Mouse (Mus musculus): ENCODE data around the gene Oxct2b.
"Not testable (repeated sequence)": the region's sequence is repeated elsewhere in the genome, so short reads cannot be mapped to it uniquely, and the experiment has no call there.

The Oxct2b gene

DNA sequence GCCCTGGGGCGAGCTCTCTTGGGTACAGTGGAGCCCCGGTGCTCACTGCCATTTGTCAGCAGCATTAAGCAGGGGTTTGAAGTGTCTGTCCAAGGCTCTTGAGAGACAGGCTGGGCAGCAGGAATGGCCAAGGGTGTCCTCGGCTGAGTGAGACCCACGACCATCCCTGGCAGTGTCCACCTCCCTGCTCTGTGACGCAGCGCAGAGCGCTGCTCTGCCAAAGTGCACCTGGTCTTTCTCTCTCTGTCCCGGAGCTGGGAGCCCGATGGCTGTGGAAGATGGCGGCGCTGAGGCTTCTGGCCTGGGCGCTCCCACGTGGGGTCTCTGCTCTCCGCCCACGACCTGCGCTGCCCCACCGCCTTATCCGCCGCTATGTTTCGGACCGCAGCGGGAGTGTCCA, at the start of gene Oxct2b:
TSS of gene Oxct2b (plus strand) at position 256 of the 400 bp plus-strand sequence.
- no peak for DNase-seq (ENCODE audit: low spot score)

DNA sequence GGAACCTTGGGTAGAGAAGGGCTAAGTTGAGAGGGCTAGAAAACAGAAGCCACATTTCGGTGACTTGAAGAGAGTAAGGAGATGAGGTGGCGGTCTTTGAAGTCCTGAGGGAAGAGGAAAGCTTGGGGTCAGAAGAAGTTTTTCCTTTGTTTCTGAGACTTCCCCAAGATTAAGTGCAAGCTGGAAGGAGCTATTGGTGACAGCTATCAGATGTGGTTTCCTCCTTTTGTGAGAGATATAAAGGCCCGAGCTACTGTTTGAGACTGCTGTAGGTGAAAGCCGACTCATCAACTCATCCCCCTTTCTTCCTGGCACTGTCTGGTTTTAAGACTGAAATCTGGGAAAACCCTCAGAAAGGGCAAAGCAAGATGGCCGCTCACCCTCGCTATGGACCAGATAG, 47.4 kb upstream of the Oxct2b start:
- DNase-seq (ENCODE audit: low spot score), result no peak

DNA sequence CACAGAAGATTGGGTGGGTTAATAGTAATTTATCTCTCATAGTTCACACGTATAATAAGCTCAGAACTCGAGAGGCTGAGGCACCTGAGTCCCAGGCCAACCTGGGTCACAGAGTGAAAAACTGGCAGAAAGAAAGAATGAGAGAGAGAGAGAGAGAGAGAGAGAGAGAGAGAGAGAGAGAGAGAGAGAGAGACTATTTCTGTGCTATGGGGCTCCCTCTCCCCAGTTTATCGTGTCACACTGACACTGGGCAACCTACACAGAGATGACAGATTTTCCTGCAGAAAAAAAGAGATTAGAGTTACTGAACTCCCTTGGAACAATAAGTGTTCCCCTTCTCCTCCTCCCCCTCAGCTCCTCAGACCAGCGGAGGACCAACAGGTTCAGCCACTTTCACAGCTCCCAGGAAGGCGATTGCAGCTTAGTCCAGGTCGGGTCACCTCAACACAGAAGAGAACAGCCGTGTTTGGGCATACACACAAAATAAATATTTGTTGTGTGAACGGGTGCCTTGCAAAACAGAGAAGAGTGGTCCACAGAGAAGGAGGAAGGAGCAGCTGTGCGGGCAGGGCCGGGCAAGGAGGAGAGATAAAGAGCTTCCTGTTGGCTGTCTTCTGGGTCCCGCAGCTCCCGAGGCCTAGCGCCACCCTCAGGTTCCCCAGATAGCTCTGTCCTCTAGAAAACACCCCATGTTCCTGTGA, 44.6 kb upstream of the Oxct2b start:
- peak; percentile 38 for DNase-seq (ENCODE audit: low spot score)

DNA sequence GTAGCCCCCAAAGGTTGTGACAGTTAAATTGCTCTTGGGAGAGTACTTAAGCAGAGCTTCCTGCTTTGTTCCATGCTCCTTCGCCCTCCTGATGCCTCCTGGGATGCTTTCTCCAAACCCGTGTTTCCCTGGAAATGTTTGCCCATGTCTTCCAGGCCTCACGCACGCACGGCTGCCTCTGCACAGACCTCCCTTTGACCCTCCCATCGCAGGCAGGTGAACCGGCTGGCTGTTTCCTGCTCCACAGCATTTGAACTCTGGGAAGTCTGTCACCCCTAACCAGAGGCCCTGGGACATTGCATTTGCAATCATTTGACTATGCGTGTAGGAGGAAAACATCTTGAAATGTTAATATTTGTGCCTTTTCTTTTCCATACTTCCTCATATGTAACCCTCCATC, 39.1 kb upstream of the Oxct2b start:
- DNase-seq (ENCODE audit: low spot score), result no peak

DNA sequence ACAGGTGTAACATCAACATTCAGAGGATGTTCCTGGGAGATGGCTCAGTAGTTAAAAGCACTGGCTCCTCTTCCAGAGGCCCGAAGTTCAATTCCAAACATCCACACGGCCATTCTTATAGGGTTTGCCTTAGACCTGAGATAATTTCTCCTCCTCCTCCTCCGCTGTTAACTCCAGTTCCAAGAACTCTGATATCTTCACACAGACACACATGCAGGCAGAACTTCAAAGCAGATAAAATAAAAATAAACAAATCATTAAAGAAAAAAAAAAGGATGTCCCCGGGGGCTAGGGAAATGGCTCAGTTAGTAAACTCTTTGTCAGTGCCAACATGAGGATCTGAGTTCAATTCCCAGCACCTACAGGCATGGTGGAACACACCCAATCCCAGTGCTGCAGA, 37.8 kb upstream of the Oxct2b start:
- no peak for DNase-seq (ENCODE audit: low spot score)

DNA sequence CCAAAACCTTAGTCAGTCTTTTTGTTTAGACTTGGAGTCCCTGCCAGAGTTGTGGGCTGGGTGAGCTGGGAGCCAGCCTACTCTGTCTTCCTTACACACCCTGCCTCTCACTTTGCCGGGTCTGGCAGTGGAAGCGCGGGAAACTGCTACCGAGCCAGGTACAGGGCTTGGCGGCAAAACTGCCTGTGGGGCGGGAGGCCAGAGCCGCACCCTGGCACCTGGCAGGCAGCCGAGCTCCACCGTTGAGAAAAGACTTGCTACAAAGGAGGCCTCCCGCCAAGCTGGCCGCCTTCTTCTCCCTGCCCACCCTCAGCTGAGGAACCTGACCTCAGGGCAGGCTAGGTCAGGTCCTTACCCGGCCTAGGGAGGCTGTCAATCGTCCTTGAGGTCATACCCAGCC, 35.3 kb upstream of the Oxct2b start:
- peak; percentile 45 for DNase-seq (ENCODE audit: low spot score)

DNA sequence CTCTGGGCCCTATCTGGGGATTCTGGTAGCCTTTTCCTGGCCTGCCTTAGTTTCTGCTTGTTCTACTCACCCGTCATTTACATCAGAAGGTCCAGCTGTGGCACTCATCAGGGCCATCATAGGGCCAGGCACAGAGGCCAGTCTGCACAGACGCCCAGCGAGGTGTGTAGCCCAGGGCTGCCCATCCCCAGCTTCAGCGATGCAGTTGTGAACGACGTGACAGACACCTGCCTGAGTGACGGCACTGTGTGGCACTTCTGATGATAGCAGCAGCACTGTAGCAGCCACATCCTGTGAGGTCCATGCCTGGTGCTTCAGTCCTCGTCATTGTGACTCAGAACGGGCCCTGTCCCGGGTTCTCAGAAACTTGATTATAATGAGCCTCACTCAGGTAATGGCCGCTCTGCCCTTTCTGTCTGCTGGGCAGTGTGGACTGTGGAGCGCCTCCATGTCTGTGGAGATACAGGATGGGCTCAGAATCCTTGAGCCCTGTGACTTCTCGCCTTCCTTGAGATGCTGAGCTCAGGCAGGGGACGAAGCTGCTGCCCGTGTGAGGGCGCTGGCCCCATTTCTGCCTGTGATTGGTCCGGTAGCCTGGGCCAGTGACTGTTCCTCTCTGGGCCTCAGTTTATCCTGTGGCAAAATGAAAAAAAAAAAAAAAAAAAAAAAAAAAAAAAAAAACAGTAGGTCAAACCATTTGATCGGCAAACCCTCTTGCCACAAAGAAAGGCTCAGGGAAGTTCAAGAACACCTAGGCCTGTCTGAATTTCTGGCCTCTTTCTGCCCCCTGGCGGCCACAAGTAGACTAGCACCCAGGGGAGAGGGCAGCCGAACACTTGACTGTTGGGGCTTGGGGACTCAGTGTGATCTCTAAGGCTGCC, 33.5 kb upstream of the Oxct2b start:
- DNase-seq (ENCODE audit: low spot score), result no peak

DNA sequence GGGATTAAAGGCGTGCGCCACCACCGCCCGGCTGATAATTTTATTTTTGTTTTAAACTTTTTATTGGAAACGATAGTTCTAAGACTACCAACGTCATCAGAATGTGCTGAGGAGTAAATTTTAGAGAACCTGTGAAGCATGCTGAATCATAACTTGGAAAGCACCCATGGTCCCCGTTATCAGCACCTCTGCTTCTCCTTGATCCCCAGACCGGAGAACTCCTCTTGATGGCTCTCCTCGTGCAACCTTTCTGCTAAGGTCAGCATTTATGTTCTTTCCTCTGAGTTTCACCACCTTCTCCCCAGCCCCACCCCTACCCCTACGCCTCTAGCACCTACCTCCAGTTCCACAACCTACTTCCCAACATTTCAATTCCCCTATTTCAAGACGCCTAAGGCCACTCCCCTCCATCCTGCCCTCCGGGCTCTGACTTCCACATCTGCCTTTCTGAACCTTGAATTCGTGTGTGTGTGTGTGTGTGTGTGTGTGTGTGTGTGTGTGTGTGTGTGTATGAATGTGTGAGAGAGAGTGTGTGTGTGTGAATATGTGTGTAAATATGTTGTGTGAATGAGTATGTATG, 32.7 kb upstream of the Oxct2b start:
- DNase-seq (ENCODE audit: low spot score), result no peak

DNA sequence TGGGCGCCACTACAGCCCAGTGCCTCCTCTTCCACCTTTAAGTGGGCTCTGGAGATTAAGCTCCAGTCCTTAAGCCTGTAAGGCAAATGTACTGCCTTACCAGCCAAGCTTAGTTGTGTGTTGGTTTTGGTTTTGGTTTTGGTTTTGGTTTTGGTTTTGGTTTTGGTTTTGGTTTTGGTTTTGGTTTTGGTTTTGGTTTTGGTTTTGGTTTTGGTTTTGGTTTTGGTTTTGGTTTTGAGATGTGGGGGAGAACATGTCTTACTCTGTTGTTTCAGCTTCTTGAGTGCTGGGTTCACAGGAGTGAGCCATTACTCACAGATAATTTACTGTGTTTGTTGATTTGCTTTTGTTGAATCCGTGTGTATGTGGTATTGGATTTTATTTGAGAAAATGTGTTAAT, 30.8 kb upstream of the Oxct2b start:
- no peak for DNase-seq (ENCODE audit: low spot score)

DNA sequence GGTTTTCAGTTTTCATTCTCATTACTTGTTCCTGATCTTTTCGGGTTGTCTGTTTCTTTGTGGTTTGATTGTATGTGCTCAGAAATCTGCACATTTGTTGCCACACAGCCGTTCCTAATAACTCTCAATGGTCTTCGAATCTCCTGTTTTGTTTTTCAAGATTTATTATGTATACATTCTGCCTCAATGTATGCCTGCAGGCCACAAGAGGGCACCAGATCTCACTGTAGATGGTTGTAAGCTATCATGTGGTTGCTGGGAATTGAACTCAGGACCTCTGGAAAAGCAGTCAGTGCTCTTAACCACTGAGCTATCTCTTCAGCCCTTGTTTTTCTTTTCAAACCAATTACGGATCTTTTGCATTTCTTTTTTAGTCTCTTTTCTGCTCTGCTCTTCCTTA, 29.7 kb upstream of the Oxct2b start:
- DNase-seq (ENCODE audit: low spot score), result no peak

DNA sequence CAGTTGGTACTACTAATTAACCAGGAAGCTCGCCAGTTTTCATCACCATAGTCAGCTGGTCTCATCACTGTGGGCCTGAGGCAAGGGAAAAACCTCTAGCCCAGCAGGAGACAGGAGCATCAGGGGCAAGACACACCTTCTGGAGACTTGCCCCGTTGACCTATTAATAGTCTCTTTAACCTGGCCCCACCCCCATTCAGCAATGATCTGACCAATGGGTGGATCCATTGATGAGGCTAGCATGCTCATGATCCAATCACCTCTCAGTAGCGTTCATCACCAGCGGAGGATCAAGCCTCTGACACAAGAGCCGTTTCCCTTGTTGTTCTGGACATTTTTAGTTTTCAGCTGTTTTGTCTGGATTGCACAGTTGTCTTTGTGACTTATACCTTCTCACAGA, 23.4 kb upstream of the Oxct2b start:
- DNase-seq (ENCODE audit: low spot score), result no peak

DNA sequence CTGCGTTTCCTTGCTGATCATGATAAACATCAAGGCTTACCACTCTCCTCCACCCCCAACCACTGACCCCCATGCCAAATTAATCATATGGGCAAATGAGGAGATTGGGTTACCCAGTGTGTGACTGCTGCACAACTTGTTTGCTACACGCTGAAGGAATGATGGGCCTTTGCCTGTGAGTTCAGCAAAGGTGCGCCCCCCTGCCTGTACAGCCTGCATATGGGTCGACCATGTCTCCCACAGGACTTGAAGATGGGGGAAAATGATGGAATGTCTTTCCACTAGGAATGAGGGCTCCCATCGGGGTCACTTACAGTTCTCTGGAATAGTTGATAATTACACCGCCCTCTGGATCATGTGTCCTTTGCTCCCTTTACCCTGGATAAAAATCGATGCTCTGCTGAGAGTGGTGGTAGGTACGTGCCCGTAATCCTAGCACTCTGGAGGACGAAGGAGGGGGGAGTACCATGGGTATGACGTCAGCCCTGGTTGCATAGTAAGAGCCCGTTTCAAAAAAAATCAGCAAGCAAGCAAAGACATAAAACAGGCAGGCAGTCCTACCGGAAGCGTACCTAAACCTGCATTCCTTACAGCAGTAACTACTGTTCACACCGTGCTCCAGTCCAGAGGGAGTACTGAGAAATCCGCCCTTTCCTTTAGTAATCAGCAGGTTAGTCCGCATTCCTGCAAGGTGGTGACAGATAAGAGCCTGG, 22.8 kb upstream of the Oxct2b start:
- no peak for DNase-seq (ENCODE audit: low spot score)

DNA sequence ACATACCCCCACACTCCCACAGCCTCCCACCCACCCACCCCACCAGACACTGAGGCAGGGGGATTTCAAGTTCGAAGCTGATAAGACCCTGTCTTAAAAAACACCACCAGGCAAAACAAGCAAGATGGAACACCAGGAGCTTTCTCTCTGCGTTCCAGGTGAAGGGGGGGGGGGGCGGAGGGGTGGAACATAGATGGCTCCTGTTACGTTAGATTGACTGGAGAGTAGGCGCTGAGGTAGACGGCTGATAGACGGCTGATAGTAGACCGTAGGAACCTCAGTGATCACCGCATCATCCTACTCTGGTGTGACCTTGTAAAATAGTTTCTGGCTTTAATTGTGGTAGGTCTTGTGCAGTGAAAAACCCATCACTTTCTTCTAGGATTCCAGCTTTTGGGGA, 22.2 kb upstream of the Oxct2b start:
- DNase-seq (ENCODE audit: low spot score), result no peak

DNA sequence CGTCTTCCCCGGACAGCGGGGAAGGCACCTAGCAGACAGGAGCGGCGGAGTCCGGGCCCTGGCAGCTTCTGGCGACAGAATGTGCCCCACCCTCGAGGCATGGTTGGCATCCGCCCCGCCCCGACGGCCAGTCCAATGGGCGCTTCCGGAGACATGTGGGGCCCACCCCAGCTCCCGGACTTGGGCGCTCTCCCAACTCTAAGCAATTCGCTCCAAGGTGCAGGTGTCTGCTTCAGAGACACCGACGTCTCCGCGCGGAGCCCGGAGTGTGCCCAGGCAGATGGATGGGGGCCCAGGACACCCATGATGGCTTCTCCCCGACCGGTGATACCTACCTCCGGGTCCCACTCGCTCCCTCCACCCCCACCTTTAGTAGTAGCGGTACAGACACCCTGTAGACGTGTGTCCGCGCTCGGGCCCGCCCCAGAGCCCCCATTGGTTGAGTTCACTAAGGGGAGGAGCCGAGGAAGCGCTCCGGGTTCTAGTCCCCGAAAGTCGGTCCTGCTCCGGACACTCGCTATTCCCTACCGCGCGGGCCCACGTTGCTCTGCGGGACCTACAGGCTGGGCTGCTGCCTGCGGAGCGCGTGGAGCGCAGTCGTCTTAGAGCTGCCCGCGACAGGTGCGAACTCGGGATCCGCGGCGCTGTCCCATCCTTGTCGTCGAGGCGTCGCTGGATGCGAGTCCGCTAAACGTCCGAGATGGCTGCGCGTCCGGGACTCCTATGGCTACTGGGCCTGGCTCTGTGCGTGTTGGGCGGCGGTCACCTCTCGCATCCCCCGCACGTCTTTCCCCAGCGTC, 11.2 kb upstream of the Oxct2b start, which contains the start of gene Bmp8b:
TSS of gene Bmp8b (plus strand) at position 515 of the 800 bp plus-strand sequence.
- no peak for DNase-seq (ENCODE audit: low spot score)

DNA sequence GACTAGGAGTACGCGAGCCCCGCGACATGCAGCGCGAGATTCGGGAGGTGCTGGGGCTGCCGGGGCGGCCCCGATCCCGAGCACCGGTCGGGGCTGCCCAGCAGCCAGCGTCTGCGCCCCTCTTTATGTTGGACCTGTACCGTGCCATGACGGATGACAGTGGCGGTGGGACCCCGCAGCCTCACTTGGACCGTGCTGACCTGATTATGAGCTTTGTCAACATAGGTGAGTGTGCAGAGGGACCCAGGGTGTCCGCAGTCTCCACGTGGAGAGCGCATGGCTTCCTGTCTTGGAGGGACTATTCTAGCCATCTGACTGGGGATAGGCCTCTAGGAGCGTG, 10.6 kb upstream of the Oxct2b start:
- DNase-seq (ENCODE audit: low spot score), result no peak

DNA sequence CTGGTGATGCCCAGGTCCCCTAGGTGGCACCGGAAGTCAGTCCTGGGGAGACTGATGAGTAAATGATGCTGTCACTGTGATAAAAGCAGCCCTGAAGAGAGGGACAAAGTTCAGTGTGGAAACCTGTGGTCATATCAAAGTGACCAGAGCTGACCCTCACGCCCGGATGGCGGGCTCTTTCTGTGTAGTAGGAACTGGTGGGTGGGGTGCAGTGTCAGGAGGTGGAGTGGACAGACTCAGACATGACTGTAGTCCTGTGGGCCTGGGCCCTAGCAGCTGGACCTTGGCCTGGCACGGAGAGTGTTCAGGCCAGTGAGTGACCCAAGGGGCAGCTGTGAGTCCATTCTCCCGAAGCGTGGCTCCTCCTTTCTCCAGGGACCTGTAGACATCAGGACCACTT, 10.1 kb upstream of the Oxct2b start:
- not testable (repeated sequence) for DNase-seq (ENCODE audit: low spot score)

DNA sequence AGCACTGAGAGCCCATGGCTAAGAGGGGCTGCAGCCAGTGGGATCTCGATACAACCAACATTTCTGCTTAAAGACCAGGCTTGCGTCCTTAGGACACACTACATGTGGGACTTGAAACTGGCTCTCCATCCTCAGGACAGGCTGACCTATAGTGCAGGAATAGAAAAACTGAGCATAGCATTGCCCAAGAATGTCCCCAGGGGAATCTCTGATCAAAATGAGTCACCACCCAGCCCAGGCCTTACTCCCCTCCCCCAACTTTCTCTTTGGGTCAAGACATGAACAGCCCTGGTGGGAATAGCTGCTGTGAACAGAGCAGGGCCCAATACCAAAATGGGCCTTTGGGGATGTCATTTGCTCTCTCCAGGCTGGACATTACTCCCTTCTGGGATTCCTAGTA, 9.2 kb upstream of the Oxct2b start:
- no peak for DNase-seq (ENCODE audit: low spot score)

DNA sequence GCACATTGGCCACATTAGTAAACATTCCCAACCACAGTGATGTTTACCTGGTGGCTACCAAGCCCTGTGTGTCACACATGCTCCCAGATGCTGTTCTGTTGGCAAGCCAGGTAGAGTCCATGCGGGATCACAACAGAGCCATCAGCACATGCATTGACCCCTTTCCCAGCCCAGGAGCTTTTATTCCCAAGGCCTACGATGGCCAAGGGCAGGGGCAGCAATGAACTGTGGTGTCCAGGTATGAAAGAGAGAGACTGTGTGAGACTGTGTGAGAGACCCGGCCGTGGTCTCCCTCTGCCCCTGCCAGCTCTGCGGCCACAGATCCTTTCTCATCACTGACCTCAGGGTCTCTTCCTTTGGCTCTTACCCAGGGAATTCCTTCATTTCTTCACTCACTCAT, 8.0 kb upstream of the Oxct2b start:
- DNase-seq (ENCODE audit: low spot score), result no peak

DNA sequence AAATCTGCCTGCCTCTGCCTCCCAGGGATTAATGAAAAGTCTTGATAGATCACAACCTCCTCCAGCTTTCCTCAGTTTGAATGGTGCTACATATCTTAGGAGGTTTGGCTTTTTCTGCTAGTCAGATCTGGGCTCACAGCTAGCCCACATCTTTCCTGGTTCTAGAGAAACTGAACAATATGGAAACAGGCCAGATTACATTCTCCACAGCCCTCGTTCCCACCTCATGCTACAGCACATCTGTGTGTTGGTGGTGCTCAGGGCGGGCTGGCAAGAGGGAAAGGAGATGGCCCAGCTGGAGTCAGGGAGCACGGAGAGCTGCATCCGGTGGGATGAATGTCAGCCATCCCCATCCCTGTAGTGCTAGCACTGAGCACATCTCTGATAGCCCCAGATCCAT, 5.3 kb upstream of the Oxct2b start:
- no peak for DNase-seq (ENCODE audit: low spot score)

DNA sequence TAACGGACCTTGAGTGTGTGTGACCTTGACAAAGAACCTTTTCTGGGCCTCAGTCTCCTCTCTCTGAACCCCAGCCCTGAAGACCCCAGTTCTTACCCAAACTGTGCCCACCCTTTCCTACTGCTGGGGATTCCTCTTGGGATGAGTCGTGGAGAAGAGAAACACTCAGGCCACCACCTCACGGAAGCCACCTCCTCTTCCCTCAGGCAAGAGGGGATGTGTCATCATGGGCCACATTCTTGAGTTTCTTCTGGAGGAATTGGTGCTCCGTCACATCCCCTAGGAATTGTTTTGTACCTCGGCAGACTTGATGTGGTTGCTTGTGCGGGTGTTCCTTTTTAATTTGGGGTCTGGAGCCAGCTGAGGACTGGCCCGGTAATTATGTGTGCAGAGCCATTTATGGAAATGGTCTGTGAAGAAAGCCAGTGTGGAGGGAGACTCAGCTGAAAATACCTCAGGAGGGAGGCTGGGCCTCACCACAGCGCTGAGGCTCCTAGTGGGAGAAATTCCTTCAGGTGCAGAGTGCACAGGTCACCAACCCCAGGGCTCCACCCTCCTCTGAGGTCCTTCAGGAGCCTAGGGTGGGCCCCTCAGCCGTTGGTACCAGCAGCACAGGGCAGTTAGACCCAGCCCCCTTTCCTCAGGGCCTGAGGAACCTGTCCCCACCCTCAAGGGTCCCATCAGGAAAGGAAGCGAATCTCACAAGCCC, 4.6 kb upstream of the Oxct2b start:
- not testable (repeated sequence) for DNase-seq (ENCODE audit: low spot score)

DNA sequence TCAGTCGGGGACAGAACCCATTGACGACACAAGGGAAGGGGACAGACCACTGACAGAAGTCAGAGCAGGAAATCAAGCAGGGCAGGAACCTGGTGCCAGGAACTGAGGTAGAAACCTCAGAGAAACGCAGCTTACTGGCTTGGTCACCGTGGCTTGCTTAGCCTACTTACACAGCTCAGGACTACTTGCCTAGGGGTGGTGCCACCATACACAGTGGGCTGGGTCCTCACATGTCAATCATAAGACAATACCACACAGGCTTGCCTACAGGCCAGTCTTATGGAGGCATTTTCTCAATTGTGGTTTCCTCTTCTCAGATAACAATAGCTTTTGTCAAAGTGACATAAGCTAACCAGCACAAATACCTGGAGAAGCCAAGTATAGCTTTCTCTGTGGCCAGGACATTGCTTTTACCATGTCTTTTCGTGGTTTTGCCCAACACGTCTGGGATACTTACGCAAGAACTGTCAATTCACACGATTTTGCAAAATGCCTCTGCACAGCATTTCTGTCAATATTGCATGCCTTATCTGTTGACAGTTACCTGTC, 3.8 kb upstream of the Oxct2b start:
- no peak for DNase-seq (ENCODE audit: low spot score)
